Mouse (Mus musculus) erythroblast, embryonic 14.5 days (primary cell): ENCODE results near the gene Cyp1a2.

ENCODE experiments used
- GATA1 ChIP-seq: IDR thresholded peaks from 2 replicates; pipeline ENCODE4 v1.6.1; 2012; ENCODE audit warnings: low read length, inconsistent platforms, mixed read lengths
- TAL1 ChIP-seq: IDR thresholded peaks from 3 replicates; pipeline ENCODE4 v1.6.1; 2012; ENCODE audit warnings: low read length, inconsistent platforms, mixed read lengths

GRCm38 (mm10) chr9:57667136-57667535, 16.4 kb downstream of the Cyp1a2 start:
- TF ChIP-seq TAL1 = no peak
- no peak for TF ChIP-seq GATA1
